ENCODE assay signal across 23 mouse cellular contexts in genomic region chr6:136364008-136364407, GRCm38 (mm10). TPM values are rescaled to one million over a fixed set of nuclear protein-coding genes. Genes with fewer than 3 reads are reported as not detected.
"Had no signal": no experiment of that assay in that cellular context is flagged by ENCODE, and none has a peak within 500 bp of the region (broad histone marks: within the 10 kb centered on the region; RNA-seq: fewer than 3 reads in every experiment).

No protein-coding gene starts in this region.

- ATAC-seq: intestine, embryonic 16.5 days; liver, embryonic 12.5 days had no signal

- H3K4me2 ChIP-seq: kidney, embryonic 15.5 days; limb, embryonic 15.5 days; liver, embryonic 12.5 days; lung, embryonic 14.5 days; neural tube, embryonic 13.5 days had no signal

- H3K27me3 ChIP-seq: kidney, embryonic 15.5 days; limb, embryonic 15.5 days; liver, embryonic 12.5 days; neural tube, embryonic 13.5 days had no signal

- H3K9ac ChIP-seq: kidney, embryonic 15.5 days; limb, embryonic 15.5 days; liver, embryonic 12.5 days; lung, embryonic 14.5 days; neural tube, embryonic 13.5 days had no signal

- H3K36me3 ChIP-seq: kidney, embryonic 15.5 days; limb, embryonic 15.5 days; liver, embryonic 12.5 days; midbrain, embryonic 10.5 days; neural tube, embryonic 13.5 days had no signal

- H3K27ac ChIP-seq: kidney, embryonic 15.5 days; limb, embryonic 15.5 days; liver, embryonic 12.5 days; midbrain, embryonic 10.5 days; neural tube, embryonic 13.5 days; stomach, postnatal 0 days had no signal

- H3K9me3 ChIP-seq: kidney, embryonic 15.5 days; limb, embryonic 15.5 days; liver, embryonic 12.5 days; midbrain, embryonic 10.5 days; neural tube, embryonic 13.5 days had no signal

- H3K4me1 ChIP-seq: kidney, embryonic 15.5 days; limb, embryonic 15.5 days; liver, embryonic 12.5 days; neural tube, embryonic 13.5 days had no signal

- DNase-seq: kidney, adult 2 months; kidney, postnatal 14 days; layer of hippocampus, postnatal 36 days; lung, embryonic 14.5 days; lung, postnatal 10 days; lung, postnatal 4 days; retina, postnatal 1 day; thymus, adult 18-20 months; thymus, postnatal 14 days had no signal

- H3K4me3 ChIP-seq: kidney, embryonic 15.5 days; limb, embryonic 15.5 days; liver, embryonic 12.5 days; midbrain, embryonic 10.5 days; neural tube, embryonic 13.5 days had no signal

RNA-seq across cellular contexts. Expression of gene Gm8994, which starts 36.7 kb away (rescaled TPM):
- total RNA-seq: layer of hippocampus, postnatal 36 days; megakaryocyte, adult 5-6 weeks had no signal
- polyA plus RNA-seq: intestine, embryonic 16.5 days; kidney, adult 2 months; kidney, embryonic 15.5 days; large intestine, adult 2 months; limb, embryonic 11.5 days; limb, embryonic 15.5 days; liver, embryonic 12.5 days; liver, embryonic 16.5 days; lung, embryonic 14.5 days; midbrain, embryonic 10.5 days; midbrain, embryonic 16.5 days; neural tube, embryonic 13.5 days; small intestine, adult 2 months; stomach, postnatal 0 days had no signal

RNA-seq across cellular contexts. Expression of gene E330021D16Rik, which starts 51.4 kb away (rescaled TPM):
- total RNA-seq: layer of hippocampus, postnatal 36 days; megakaryocyte, adult 5-6 weeks had no signal
- polyA plus RNA-seq: intestine, embryonic 16.5 days; large intestine, adult 2 months; limb, embryonic 11.5 days; limb, embryonic 15.5 days; liver, embryonic 12.5 days; lung, embryonic 14.5 days; midbrain, embryonic 10.5 days; midbrain, embryonic 16.5 days; neural tube, embryonic 13.5 days; small intestine, adult 2 months; stomach, postnatal 0 days; urinary bladder, adult 2 months had no signal
